Mouse (Mus musculus) forebrain, postnatal 0 days (tissue): ENCODE measurements at regions not wholly inside any gene's neighbourhood (a gene's known extent, or its start where the extent isn't known, plus 50 kb on each side); places are given as distances from the start of the nearest gene placed in this dataset.
"Not testable (repeated sequence)": the region's sequence is repeated elsewhere in the genome, so short reads cannot be mapped to it uniquely, and the experiment has no call there.

ENCODE experiments used
- ATAC-seq: fragments of 200-750 bp; cut with Nextera tagmentation; 2 replicates; pipeline ENCODE4 v1.8.0; 2017; ENCODE audit warnings: mild to moderate bottlenecking, moderate library complexity
- DNase-seq: peaks from one replicate; pipeline ENCODE4 v3.0.0-alpha.2; 2015
- H3K27ac ChIP-seq: fragments of 300-500 bp; sonication (generic); 2 replicates; pipeline ENCODE4 v1.5.1; 2014; ENCODE audit warnings: low read depth, mild to moderate bottlenecking, antibody characterized with exemption, low read length, moderate library complexity, mixed read lengths
- H3K27me3 ChIP-seq: fragments of 300-500 bp; sonication (generic); 2 replicates; pipeline ENCODE4 v1.6.1; 2014; ENCODE audit warnings: mild to moderate bottlenecking, low read length, mixed read lengths; ENCODE audit not compliant: insufficient read depth
- H3K36me3 ChIP-seq: fragments of 300-500 bp; sonication (generic); 2 replicates; pipeline ENCODE4 v1.6.1; 2014; ENCODE audit warnings: mild to moderate bottlenecking, moderate library complexity; ENCODE audit not compliant: insufficient read depth
- H3K4me1 ChIP-seq: fragments of 300-500 bp; sonication (generic); 2 replicates; pipeline ENCODE4 v1.6.1; 2014; ENCODE audit warnings: antibody characterized with exemption; ENCODE audit not compliant: insufficient read depth
- H3K4me2 ChIP-seq: fragments of 300-500 bp; sonication (generic); 2 replicates; pipeline ENCODE4 v1.6.1; 2014; ENCODE audit warnings: low read depth, mild to moderate bottlenecking, moderate library complexity
- H3K4me3 ChIP-seq: fragments of 300-500 bp; sonication (generic); 2 replicates; pipeline ENCODE4 v1.5.1; 2014; ENCODE audit warnings: low read depth, low read length, mixed read lengths
- H3K9ac ChIP-seq: fragments of 300-500 bp; sonication (generic); 2 replicates; pipeline ENCODE4 v1.6.1; 2014; ENCODE audit warnings: mild to moderate bottlenecking
- H3K9me3 ChIP-seq: fragments of 300-500 bp; sonication (generic); 2 replicates; pipeline ENCODE4 v1.6.1; 2016; ENCODE audit warnings: low read length
- CTCF ChIP-seq: sonication (generic); IDR thresholded peaks from 2 replicates; pipeline ENCODE4 v1.5.1; 2016; ENCODE audit warnings: antibody characterized with exemption, control low read depth, low read depth
- WGBS: fragments of 180-500 bp; shearing (Covaris S2); extraction: QIAGEN DNeasy Blood & Tissue Kit; methylation state at CpG from one replicate; pipeline ENCODE4 v1.1.7; 2014; 5-methylcytosine and 5-hydroxymethylcytosine counted together

DNA sequence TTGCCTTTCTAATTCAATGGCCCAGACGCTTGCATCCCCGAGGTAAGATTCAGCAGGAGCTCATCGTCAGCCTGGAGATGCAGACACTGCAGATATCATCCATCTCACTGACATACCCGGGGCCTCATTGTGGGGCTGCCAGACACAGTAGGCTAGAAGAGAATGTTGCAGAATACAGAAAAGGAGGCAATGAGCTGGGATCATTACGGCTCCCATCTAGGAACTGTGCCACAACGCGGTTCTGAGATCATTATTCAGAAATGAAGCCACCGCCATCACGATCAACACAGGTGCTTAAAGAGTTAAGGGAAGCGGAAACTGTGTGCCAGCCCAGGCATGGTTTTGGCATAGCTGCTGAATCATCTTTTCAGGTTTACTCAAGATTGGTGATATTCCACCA lies 158.1 kb upstream of the Gm11146 start:
- Histone ChIP-seq H3K9me3 (no peaks in the 10 kb centered on the region), H3K27ac (peak overlapping the region; percentile 87), H3K36me3 (no peaks in the 10 kb centered on the region), H3K9ac (peak overlapping the region; percentile 47), H3K27me3 (no peaks in the 10 kb centered on the region), H3K4me3 (peak overlapping the region; percentile 21), H3K4me2 (peak overlapping the region; percentile 41), H3K4me1 (0 out of 2 replicates have a peak, but pooled peaks cover 9% of the 10 kb centered on the region)
- peak; percentile 94 for ATAC-seq
- peak; percentile 85 for DNase-seq
- WGBS = 32% methylated on average over 10 of the region's 10 CpGs
- no peak for TF ChIP-seq CTCF

DNA sequence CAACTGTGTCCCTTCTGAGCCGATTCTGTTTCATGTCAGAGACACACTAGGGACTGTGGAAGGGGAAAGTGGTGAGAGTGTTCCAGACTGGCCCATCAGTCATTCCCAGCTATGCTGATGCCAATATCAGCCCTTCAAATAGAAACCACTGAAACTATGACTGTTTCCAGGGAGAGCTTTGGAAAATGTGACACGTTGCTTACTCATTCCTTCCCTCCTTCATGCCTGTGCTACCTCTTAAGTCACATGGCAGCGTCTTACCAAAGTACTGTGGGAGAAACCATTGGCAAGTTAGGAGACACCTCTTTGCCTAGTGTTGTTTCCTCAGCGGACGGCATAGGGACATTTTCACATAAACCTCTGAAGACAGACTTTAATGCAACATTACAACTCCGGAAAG lies 153.0 kb upstream of the Gm11146 start:
- no peak overlapping the region for H3K4me2 ChIP-seq
- H3K9me3 ChIP-seq = no peaks in the 10 kb centered on the region
- no peak overlapping the region for H3K4me3 ChIP-seq
- 92% methylated on average over 6 of the region's 6 CpGs for WGBS
- no peaks in the 10 kb centered on the region for H3K4me1 ChIP-seq
- no peak overlapping the region for H3K9ac ChIP-seq
- H3K36me3 ChIP-seq = no peaks in the 10 kb centered on the region
- no peaks in the 10 kb centered on the region for H3K27me3 ChIP-seq
- no peak for TF ChIP-seq CTCF
- ATAC-seq (no peak), DNase-seq (no peak)
- H3K27ac ChIP-seq = no peak overlapping the region

DNA sequence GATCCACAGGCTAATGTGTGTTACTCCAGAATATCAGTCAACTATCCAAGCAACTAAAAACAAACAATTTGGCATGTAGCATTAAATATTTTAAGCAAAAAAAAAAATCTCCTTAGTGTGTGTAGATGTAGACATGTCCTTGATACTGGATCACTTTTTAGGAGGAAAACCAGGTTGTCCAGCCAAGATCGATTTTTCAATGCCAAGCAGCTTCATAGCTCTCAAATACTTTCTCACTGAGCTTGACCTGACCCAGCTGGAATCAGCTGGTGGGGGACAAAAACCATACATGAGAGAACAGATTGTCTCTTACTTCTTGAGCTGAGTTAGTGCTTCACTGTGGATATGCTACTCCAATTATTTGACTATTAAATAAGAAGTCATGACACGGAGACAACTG lies 147.6 kb upstream of the Gm11146 start:
- Histone ChIP-seq H3K27ac (no peak overlapping the region), H3K4me3 (no peak overlapping the region), H3K4me1 (no peaks in the 10 kb centered on the region), H3K9ac (no peak overlapping the region), H3K36me3 (no peaks in the 10 kb centered on the region), H3K4me2 (no peak overlapping the region), H3K9me3 (no peaks in the 10 kb centered on the region), H3K27me3 (no peaks in the 10 kb centered on the region)
- 88% methylated on average over 2 of the region's 2 CpGs for WGBS
- ATAC-seq (no peak), DNase-seq (no peak)
- no peak for TF ChIP-seq CTCF

DNA sequence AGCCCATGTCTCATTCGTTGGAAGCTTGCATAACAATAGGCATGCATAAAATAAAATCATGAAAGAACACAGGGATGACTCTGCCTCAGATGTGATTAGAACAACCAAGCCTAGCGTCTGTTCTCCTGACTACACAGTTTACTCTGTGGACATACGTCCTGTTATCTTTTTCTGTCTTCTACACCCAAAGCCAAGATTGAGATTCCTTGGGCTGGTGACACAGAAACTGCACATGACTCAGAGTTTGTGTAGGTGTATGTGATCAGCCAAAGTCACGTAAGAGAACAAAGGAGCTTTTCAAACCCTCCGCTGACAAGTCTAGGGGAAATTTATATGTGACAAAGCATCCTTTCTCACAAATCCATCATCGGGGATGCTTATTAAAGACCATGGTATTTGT lies 141.9 kb upstream of the Gm11146 start:
- DNase-seq = no peak
- 82% methylated on average over 6 of the region's 6 CpGs for WGBS
- Histone ChIP-seq H3K27ac (no peak overlapping the region), H3K9me3 (no peaks in the 10 kb centered on the region), H3K9ac (no peak overlapping the region), H3K36me3 (no peaks in the 10 kb centered on the region), H3K4me2 (no peak overlapping the region), H3K4me1 (no peaks in the 10 kb centered on the region), H3K27me3 (no peaks in the 10 kb centered on the region), H3K4me3 (no peak overlapping the region)
- no peak for TF ChIP-seq CTCF
- no peak for ATAC-seq

DNA sequence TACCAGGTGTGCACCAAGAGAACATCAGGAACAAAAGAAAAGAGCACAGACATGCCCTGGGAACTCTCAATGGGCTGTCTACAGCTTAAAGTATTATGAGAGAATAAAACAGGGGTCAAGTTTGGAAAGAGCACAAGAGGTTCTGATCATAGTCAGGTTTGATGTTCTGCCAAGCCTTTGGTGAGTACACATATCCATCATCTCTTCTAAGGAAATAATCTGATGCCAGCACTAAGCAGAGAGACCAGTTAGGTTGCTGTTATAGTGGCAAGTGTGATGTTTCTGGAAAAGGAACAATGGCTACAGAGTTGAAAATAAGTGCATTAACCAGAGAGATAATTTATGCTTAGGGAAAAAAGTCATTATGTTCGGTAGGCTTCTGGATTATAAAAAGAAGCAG lies 136.9 kb upstream of the Gm11146 start:
- DNase-seq (no peak), ATAC-seq (no peak)
- H3K9ac ChIP-seq = no peak overlapping the region
- no peaks in the 10 kb centered on the region for H3K27me3 ChIP-seq
- no peak overlapping the region for H3K4me3 ChIP-seq
- no peak overlapping the region for H3K27ac ChIP-seq
- TF ChIP-seq CTCF = no peak
- no peaks in the 10 kb centered on the region for H3K9me3 ChIP-seq
- no peak overlapping the region for H3K4me2 ChIP-seq
- H3K36me3 ChIP-seq = no peaks in the 10 kb centered on the region
- no peaks in the 10 kb centered on the region for H3K4me1 ChIP-seq
- 43% methylated on average over 1 of the region's 1 CpGs for WGBS

DNA sequence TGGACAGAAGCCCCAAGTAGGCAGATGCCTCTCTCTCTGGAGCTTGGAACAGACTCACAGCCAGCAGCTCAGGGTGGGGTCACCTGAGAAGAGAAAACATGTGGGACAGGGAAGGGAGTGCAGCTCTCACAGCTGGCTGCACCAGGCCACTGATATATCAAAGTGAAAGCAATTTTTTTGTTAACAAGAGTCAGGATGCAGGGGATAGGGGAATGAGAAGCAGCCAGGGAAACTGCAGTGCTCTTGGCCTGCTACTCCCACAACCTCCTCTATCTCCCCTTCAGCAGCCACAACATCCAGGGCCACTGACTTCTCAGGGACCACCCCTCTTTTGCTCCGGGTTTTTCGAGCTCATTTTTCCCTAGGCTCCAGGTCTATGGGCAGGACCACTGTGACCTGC lies 117.5 kb upstream of the Gm11146 start:
- no peaks in the 10 kb centered on the region; the same call in 1 of the 2 replicates for H3K4me1 ChIP-seq
- H3K4me2 ChIP-seq = no peak overlapping the region
- no peak overlapping the region for H3K9ac ChIP-seq
- no peaks in the 10 kb centered on the region for H3K36me3 ChIP-seq
- no peaks in the 10 kb centered on the region for H3K27me3 ChIP-seq
- no peak overlapping the region for H3K27ac ChIP-seq
- ATAC-seq = no peak
- DNase-seq = no peak
- TF ChIP-seq CTCF = no peak
- H3K4me3 ChIP-seq = no peak overlapping the region
- no peaks in the 10 kb centered on the region for H3K9me3 ChIP-seq
- WGBS = 92% methylated on average over 2 of the region's 2 CpGs

DNA sequence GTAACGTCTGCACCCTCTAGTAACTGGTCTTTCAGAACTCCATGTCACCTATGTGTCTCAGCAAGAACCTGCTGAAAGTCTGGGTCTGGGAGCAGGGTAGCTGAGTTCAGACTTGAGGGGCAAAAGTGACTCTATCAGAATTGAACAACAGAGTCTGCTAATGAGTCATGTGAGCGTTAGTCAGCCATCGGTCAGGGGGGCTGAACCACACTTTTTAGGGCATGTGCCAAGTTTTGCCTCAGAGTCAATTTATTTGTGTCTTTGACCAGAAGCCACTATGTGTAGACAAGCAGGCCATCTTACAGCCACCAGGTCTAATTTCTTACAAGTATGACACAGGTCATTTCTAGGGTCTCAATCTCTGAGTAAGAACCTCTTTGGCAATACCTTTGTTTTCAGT lies 115.9 kb upstream of the Gm11146 start:
- not testable (repeated sequence) for H3K36me3 ChIP-seq, H3K4me3 ChIP-seq, H3K9me3 ChIP-seq, ATAC-seq, H3K27ac ChIP-seq, H3K27me3 ChIP-seq, H3K9ac ChIP-seq, H3K4me1 ChIP-seq, H3K4me2 ChIP-seq, DNase-seq
- WGBS = 79% methylated on average over 3 of the region's 3 CpGs

DNA sequence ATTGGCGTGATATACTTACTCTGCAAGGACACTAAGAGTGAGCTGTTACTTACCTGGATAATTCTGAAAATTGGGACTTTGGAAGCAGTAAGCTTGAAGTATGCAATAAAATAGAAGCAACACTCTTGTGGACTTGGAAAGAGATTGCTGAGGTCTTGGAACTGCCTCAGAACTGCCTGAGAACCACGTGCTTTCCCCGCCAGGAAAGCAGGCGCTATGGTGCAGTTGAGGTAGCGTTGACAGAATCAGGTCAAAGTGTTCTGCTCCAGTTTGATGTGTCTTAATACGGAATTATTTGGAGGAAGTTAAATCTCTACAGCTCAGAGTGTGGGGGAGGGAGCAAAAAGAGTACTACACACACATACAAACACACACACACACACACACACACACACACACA lies 102.8 kb upstream of the Gm11146 start:
- no peaks in the 10 kb centered on the region for H3K27me3 ChIP-seq
- no peak overlapping the region for H3K9ac ChIP-seq
- WGBS = 79% methylated on average over 6 of the region's 6 CpGs
- TF ChIP-seq CTCF = no peak
- DNase-seq (no peak), ATAC-seq (no peak)
- H3K4me2 ChIP-seq = no peak overlapping the region
- H3K4me3 ChIP-seq = no peak overlapping the region
- H3K9me3 ChIP-seq = no peaks in the 10 kb centered on the region
- no peaks in the 10 kb centered on the region for H3K4me1 ChIP-seq
- no peak overlapping the region for H3K27ac ChIP-seq
- no peaks in the 10 kb centered on the region for H3K36me3 ChIP-seq
